8 mouse cellular contexts compared by ENCODE assay signal in the genomic region with DNA sequence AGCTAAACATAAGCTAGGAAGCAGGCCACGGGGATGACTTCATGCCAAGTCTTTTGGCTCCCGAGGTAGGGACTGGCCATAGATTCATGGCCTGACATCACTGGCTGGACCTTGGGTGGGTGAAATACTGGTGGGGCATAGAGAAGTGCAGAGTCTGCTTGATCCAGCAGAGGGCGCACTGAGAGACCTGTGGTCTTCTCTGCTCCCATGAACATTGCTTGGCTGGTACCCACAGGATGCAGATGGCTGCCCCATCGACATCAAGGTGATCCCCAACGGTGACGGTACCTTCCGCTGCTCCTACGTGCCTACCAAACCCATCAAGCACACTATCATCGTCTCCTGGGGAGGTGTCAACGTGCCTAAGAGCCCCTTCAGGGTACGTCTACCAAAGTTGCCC. TPM values are rescaled to one million over a fixed set of nuclear protein-coding genes. Genes with fewer than 3 reads are reported as not detected.
A peak's percentile ranks its signal among the peaks of the same experiment; 100 is the strongest.
DNase-seq lines count a peak whose midpoint lies in the region; ATAC-seq and TF ChIP-seq lines count a peak whose summit lies in the region.

No protein-coding gene starts in this region.

- H3K4me3 ChIP-seq in liver, embryonic 14.5 days (ENCODE audit: insufficient read depth in 1 of 2, low read depth in 2 of 2, low read length in 2 of 2) = no peak overlapping the region

- no peaks in the 10 kb centered on the region for H3K27me3 ChIP-seq in liver, embryonic 14.5 days (ENCODE audit: control insufficient read depth, insufficient read depth, low read length)

- no peak overlapping the region for H3K9ac ChIP-seq in liver, embryonic 14.5 days (replicated peaks)

- H3K27ac ChIP-seq in liver, embryonic 14.5 days = no peak overlapping the region

- no peak for ATAC-seq in liver, embryonic 14.5 days (ENCODE audit: insufficient read depth)

- H3K9me3 ChIP-seq in liver, embryonic 14.5 days (ENCODE audit: control insufficient read depth, low read length) = no peaks in the 10 kb centered on the region

- TF ChIP-seq CTCF in liver, embryonic 14.5 days (IDR thresholded peaks at IDR 0.05; ENCODE audit: low read depth) = peak; percentile 85

- H3K36me3 ChIP-seq in liver, embryonic 14.5 days (replicated peaks; ENCODE audit: control insufficient read depth, insufficient read depth, low read depth) = no peaks in the 10 kb centered on the region

- WGBS in liver, embryonic 14.5 days (ENCODE audit: insufficient replicate concordance) = 50% methylated on average over 11 of the region's 11 CpGs

- no peak overlapping the region for H3K4me2 ChIP-seq in liver, embryonic 14.5 days (ENCODE audit: low read depth)

- no peak for TF ChIP-seq EP300 in liver, embryonic 14.5 days (IDR thresholded peaks at IDR 0.05; ENCODE audit: low read depth)

- H3K4me1 ChIP-seq in liver, embryonic 14.5 days (replicated peaks; ENCODE audit: control insufficient read depth in 2 of 2, insufficient read depth in 2 of 2, low read length in 1 of 2) = no peaks in the 10 kb centered on the region

- peak; percentile 66 for DNase-seq in gastrocnemius, postnatal 10 days
- DNase-seq in gastrocnemius, adult 18-20 months (ENCODE audit: low spot score) = no peak
- DNase-seq in spleen, adult 18-20 months = peak; percentile 14 to 47
- no peak for DNase-seq in spleen, adult 12 weeks (ENCODE audit: low spot score)
- DNase-seq in c-Kit-positive CD71-positive TER-119-negative erythroid progenitor cells, embryonic 14.5 days (ENCODE audit: low read depth) = peak; percentile 16
- no peak for DNase-seq in liver, embryonic 14.5 days (ENCODE audit: low read depth in 3 of 3, low spot score in 3 of 3)
- DNase-seq in thymus, postnatal 0 days (ENCODE audit: low spot score) = peak; percentile 43
- DNase-seq in frontal cortex, postnatal 36 days (ENCODE audit: low spot score in 2 of 2) = no peak

RNA-seq across cellular contexts. Expression of a gene that starts 11.7 kb away (rescaled TPM):
- 100 to 1,000 TPM; 393 to 460 TPM for total RNA-seq in gastrocnemius, postnatal 10 days (2021)
- 100 to 1,000 TPM; 349 to 691 TPM for total RNA-seq in gastrocnemius, adult 18-20 months (2021)
- 0.23 and 0.30 TPM in 2 replicates for polyA plus RNA-seq in liver, embryonic 14.5 days (2012; rRNA removed)
- polyA plus RNA-seq in liver, embryonic 14.5 days (2014; fragmentation: Nextera tagmentation; extraction: Ambion mirVana) = 0.14 and 0.33 TPM in 2 replicates
- 0.17 and 0.35 TPM in 2 replicates for polyA plus RNA-seq in thymus, postnatal 0 days (2015; fragmentation: Nextera tagmentation; extraction: Ambion mirVana)

RNA-seq across cellular contexts. Expression of a gene that starts 22.7 kb away (rescaled TPM):
- total RNA-seq in gastrocnemius, postnatal 10 days (2021) = 100 to 1,000 TPM; 101 to 102 TPM
- total RNA-seq in gastrocnemius, adult 18-20 months (2021) = 100 to 1,000 TPM; 118 to 125 TPM
- 107 and 111 TPM in 2 replicates for polyA plus RNA-seq in liver, embryonic 14.5 days (2012; rRNA removed)
- 137 and 139 TPM in 2 replicates for polyA plus RNA-seq in liver, embryonic 14.5 days (2014; fragmentation: Nextera tagmentation; extraction: Ambion mirVana)
- polyA plus RNA-seq in thymus, postnatal 0 days (2015; fragmentation: Nextera tagmentation; extraction: Ambion mirVana) = 381 and 416 TPM in 2 replicates

RNA-seq across cellular contexts. Expression of a gene that starts 26.5 kb away (rescaled TPM):
- under 1 TPM in 1 of 2 experiments, not detected in 1; 0.41 TPM for total RNA-seq in gastrocnemius, postnatal 10 days (2021)
- under 1 TPM in 1 of 2 experiments, not detected in 1; 0.37 TPM for total RNA-seq in gastrocnemius, adult 18-20 months (2021)
- polyA plus RNA-seq in liver, embryonic 14.5 days (2012; rRNA removed) = 0.11 TPM in 1 of 2 replicates, not detected in the other
- polyA plus RNA-seq in liver, embryonic 14.5 days (2014; fragmentation: Nextera tagmentation; extraction: Ambion mirVana) = not detected in 2 replicates
- not detected in 2 replicates for polyA plus RNA-seq in thymus, postnatal 0 days (2015; fragmentation: Nextera tagmentation; extraction: Ambion mirVana)

RNA-seq across cellular contexts. Expression of a gene that starts 48.7 kb away (rescaled TPM):
- 10 to 100 TPM; 13.4 to 15.2 TPM for total RNA-seq in gastrocnemius, postnatal 10 days (2021)
- total RNA-seq in gastrocnemius, adult 18-20 months (2021) = 10 to 100 TPM; 11.8 to 12.2 TPM
- 0.17 and 0.37 TPM in 2 replicates for polyA plus RNA-seq in liver, embryonic 14.5 days (2012; rRNA removed)
- polyA plus RNA-seq in liver, embryonic 14.5 days (2014; fragmentation: Nextera tagmentation; extraction: Ambion mirVana) = 0.09 and 0.27 TPM in 2 replicates
- 1.8 and 2.5 TPM in 2 replicates for polyA plus RNA-seq in thymus, postnatal 0 days (2015; fragmentation: Nextera tagmentation; extraction: Ambion mirVana)

RNA-seq across cellular contexts. Expression of a gene that starts 56.5 kb away (rescaled TPM):
- total RNA-seq in gastrocnemius, postnatal 10 days (2021) = under 1 TPM; 0.26 to 0.47 TPM
- total RNA-seq in gastrocnemius, adult 18-20 months (2021) = under 1 TPM in 1 of 2 experiments, not detected in 1; 0.26 TPM
- polyA plus RNA-seq in liver, embryonic 14.5 days (2012; rRNA removed) = not detected in 2 replicates
- 0.06 TPM in 1 of 2 replicates, not detected in the other for polyA plus RNA-seq in liver, embryonic 14.5 days (2014; fragmentation: Nextera tagmentation; extraction: Ambion mirVana)
- polyA plus RNA-seq in thymus, postnatal 0 days (2015; fragmentation: Nextera tagmentation; extraction: Ambion mirVana) = 0.15 and 0.17 TPM in 2 replicates

Comparison
In these comparisons a context has a peak if more than half of its experiments do, and no peak if none do; other contexts are left out.
1. DNase-seq: peak in gastrocnemius, postnatal 10 days (single experiment), spleen, adult 18-20 months (2 of 2), c-Kit-positive CD71-positive TER-119-negative erythroid progenitor cells, embryonic 14.5 days (single experiment) and thymus, postnatal 0 days (single experiment); none in gastrocnemius, adult 18-20 months (single experiment), spleen, adult 12 weeks (single experiment), liver, embryonic 14.5 days (0 of 3) and frontal cortex, postnatal 36 days (0 of 2).